Mouse (Mus musculus) lung, postnatal 14 days (tissue): ENCODE measurements around the gene Rasgrp3.
A peak's percentile ranks its signal among the peaks of the same experiment; 100 is the strongest.
"Not testable (repeated sequence)": the region's sequence is repeated elsewhere in the genome, so short reads cannot be mapped to it uniquely, and the experiment has no call there.

ENCODE experiments used
- DNase-seq: peaks from one replicate; pipeline ENCODE4 v3.0.0; 2021

The Rasgrp3 gene

DNA sequence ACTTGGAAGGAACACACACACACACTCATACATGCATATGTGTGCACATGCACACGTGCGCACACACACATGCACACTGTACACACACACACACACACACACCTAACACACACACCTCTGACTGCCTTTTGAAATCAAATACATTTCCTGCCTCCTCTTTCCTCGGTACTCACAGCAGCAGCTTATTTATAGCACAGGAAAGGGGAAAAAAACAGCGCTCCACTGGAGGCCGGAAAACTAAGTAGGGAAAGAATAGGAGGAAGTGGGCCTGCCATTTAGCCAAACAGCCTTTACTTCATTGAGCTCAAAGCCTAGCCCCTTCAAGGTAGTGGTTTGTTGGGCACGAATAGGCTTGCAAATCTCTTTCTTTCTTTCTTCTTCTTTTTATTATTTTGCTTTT lies at the start of gene Rasgrp3:
Gene Rasgrp3, plus strand, starts transcription at position 298 of the 400 bp plus-strand sequence.
- DNase-seq, result peak; percentile 52

DNA sequence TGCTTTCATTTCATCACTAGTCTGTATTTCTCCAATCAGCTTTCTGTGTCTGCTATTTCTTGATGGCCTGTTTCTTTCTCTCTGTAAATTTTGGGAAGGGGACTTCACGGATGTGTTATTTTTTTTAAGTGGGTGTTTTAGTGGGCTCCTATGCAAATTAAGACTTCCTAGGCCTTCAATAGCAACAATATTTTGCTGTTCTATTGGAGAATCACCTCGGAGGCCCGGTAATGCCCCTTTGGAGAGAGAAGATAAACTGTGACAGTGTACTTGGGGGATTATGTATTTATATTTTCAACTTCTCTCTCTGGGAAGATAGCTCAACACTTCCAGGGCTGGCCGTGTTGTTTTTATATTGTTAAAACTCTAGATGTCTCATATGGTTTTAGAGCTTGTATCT lies 47.3 kb upstream of the Rasgrp3 start:
- DNase-seq, result no peak

DNA sequence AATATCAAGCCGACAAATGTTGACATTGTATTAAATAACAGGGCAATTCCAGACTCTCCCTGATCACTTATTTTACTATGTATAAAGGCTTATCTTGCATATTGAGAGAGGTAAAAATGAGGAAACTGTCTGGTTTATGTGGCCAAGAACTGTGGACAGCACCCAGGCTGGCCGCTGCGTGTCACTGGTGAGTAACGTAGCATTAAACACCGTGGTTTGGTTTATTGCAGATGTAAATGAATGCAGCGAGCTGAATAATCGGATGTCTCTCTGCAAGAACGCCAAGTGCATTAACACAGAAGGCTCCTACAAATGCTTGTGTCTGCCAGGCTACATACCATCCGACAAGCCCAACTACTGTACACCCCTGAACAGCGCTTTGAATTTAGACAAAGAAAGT lies 45.6 kb upstream of the Rasgrp3 start:
- no peak for DNase-seq

GRCm38 (mm10) chr17:75391429-75392192 lies 44.1 kb upstream of the Rasgrp3 start:
- no peak for DNase-seq

DNA sequence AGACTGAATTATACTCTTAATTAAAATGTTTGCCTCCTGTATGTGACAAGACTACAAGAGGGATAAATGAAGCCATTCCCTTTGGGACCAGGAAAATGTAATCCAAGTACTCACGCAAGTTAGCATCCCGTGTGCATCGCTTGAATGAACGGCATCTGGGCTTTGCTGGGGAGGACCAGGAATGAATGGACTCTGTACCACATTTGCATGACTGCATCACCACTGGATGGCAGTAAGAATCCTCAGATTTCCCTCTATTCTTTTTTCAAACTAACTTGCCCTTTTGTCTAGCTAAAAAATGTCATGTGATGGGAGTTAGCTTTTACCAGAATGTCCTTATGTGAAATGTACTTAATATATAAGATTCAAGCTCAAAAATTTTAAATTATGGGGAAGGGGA lies 29.3 kb upstream of the Rasgrp3 start:
- peak; percentile 23 for DNase-seq

GRCm38 (mm10) chr17:75416861-75417260 lies 18.8 kb upstream of the Rasgrp3 start:
- DNase-seq, result no peak

- no peak for DNase-seq
Observed at GRCm38 (mm10) chr17:75434152-75434551, 1.5 kb upstream of the Rasgrp3 start.

- no peak for DNase-seq
Observed at GRCm38 (mm10) chr17:75434871-75435270, 825 bp upstream of the Rasgrp3 start.

DNA sequence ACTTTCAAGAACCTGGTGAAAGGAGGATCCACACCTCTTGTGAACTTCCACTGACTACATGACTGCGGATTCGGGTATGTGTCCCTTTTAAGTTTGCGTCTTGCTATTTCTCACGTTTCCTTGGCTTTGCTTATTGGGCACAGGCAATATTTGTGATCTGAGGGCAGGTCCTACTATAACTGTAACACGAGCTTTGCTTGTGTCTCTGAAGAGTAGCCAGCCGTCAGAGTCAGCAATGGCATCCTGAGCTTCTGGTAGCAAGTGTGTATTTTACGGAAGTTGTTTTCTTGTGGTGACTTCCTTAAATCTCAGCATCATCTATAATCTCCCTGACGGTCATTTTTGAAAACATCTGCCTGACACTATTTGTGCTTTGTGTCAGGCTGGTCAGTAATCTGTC lies 399 bp downstream of the Rasgrp3 start:
- no peak for DNase-seq

DNA sequence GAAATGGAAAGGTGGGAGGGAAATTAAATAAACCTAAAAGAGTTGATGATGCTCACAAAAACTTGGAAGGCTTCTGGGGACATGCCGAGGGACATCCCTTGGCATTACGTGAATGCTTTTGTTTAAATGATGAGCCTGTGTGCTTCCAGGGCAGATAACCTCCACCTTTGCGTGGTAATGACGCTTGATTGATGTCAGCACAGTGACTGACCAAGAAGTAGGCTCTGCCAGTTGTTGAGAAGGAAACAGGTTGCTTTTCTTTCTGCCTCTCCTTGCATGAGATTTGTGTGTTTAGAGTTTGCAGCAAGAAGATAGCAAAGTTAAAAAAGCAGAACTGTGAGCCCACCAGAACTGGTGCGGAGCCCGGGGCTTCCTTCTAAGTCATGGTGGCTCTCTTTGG lies 1.1 kb downstream of the Rasgrp3 start:
- peak; percentile 21 for DNase-seq

GRCm38 (mm10) chr17:75437239-75437750 lies 1.6 kb downstream of the Rasgrp3 start:
- no peak for DNase-seq

DNA sequence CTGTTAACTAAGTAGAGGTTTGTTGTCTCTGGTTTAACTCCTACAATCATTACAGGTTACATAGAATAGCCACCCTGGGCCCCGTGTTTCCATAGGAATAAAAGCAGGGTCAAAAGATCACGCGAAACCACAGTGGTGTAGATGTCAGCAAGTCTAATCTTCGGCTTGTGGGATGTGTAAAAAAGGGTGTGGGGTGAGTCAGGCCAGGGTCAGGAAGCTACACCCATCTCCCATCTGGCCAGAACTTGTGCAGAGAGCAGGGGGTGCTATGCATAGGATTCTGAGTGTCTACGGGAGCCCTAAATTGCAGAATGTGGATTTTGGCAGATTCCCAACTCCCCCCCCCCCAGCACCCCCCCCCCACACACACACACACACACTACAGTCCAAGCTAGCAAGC lies 2.5 kb downstream of the Rasgrp3 start:
- no peak for DNase-seq

DNA sequence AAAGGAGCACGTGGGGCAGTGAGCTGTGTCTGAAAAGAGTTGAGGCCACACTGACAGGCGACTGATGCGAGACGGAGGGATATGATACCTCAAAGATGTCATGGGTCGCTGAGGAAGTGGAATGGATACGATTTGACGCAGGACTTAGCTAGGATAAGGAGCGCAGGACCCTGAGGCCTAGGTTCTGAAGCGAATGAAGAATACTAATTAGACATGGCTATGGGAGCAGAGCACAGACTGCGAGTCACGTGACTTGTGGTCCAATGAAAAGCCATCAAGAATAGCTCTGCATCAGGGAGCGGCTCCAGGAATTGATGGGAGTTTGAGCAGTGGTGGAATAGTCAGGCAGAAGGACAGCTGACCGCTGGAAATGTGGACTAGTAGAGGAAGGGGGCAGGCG lies 3.4 kb downstream of the Rasgrp3 start:
- DNase-seq, result no peak

- DNase-seq, result peak; percentile 21
Observed at GRCm38 (mm10) chr17:75440619-75441018, 4.9 kb downstream of the Rasgrp3 start.

DNA sequence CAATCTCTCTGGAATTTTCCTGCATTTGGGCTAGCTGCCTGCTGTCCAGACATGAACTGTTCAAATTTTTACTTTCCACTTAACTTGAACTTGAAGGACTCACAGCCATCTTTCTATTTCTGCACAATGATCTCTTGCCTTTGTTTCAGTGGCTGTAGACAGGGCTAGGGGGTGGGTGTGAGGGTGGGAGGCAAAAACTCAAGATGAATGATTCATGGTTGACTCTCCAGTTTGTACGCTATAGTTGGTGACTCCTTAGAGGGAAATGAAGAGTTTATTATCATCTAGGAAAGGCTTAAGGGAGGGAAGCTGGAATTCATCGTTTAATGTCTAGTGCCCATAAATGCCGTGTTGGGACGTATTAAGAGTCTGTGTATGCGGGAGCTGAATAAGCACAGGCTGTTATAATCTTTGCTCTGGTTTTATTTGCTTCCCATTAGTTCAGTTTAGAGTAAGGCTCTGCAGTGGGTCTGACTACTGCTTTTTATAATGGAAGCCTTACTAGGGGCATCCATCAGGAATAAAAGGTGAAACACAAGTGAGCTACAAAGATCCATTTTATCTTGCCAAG lies 5.6 kb downstream of the Rasgrp3 start:
- no peak for DNase-seq

- no peak for DNase-seq
Observed at GRCm38 (mm10) chr17:75442352-75442751, 6.7 kb downstream of the Rasgrp3 start.

DNA sequence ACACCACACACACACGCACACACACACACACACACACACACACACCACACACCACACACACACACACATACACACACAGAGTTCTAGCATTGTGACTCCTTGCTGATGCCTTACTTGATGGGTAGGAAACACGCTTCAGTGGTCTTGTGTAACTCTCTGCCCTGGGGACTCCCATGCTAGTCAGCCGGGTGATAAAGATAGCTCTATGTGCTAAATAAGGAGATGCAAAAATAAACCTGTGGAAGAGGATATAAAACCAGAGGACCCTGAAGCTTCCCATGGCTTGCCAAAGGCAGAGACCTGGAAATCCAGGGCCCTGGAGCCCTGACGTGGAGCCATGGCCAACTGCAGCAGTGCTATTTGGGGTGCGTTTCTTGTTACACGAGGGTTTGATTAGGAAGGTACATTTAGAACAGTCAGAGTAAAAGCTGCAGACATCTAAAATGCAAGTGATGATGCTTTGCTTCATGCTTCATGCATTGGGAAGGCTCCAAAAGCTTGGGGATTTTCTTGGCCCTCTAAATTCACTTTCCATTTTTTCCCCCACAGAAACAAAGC lies 7.4 kb downstream of the Rasgrp3 start:
- no peak for DNase-seq

GRCm38 (mm10) chr17:75448257-75448656 lies 12.6 kb downstream of the Rasgrp3 start:
- DNase-seq, result no peak

- DNase-seq, result no peak
Observed at GRCm38 (mm10) chr17:75449022-75449421, 13.3 kb downstream of the Rasgrp3 start.

- no peak for DNase-seq
Observed at GRCm38 (mm10) chr17:75452313-75452712, 16.6 kb downstream of the Rasgrp3 start.

GRCm38 (mm10) chr17:75453639-75454038 lies 17.9 kb downstream of the Rasgrp3 start:
- DNase-seq, result no peak

DNA sequence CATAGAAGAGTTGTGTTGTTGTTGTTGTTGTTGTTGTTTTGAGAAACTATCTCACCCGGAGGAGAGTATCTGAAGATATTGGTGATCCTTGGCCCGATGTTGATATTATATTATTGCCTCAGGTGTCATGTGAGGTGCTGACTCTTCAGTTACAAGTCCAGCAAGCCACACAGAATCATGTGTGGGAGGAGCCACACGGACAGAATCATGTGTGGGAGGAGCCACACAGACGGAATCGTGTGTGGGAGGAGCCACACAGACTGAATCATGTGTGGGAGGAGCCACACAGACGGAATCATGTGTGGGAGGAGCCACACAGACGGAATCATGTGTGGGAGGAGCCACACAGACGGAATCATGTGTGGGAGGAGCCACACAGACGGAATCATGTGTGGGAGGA lies 20.4 kb downstream of the Rasgrp3 start:
- DNase-seq, result not testable (repeated sequence)

DNA sequence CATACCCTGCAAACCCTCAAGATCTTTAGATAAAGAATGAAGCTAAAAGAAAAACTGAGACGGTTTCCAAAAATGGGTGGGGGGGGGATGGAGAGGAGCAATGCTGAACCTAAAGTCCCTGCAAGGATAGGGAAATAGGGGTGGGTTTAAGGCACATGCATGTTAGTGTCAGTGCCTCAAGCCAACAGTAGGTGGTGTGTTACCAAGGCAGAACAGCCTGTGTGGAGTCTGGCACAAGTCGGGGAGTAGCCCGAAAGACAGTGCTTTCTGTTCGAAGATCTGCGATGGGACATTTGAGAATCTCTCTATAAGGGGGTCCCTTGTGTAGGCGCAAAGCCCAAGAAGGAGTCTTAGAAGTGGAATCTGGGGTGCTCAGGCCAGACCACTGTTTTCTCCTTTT lies 24.9 kb downstream of the Rasgrp3 start:
- no peak for DNase-seq

GRCm38 (mm10) chr17:75461771-75462170 lies 26.1 kb downstream of the Rasgrp3 start:
- no peak for DNase-seq
